Comparison of ENCODE assay signal across 8 mouse cellular contexts in the genomic region with DNA sequence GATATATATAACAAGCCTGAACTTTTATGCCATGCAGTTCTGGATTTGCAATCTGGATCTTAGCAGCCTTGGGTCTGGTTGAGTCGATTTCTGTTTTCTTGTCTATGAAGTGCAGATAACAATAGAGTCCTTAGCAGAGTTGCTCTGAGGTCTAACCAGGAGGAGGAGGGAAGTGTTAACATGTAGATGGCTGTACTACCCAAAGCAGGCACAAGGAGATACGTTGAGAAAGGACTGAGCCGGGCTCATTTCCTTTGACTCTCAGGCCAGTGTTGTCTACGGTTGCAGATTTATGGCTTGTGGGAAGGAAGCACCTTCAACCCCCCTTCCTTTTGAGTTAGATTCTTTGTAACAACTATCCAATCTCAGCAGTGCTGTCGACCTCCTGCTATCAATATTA. TPM values are rescaled to one million over a fixed set of nuclear protein-coding genes. Genes with fewer than 3 reads are reported as not detected.
DNase-seq lines count a peak whose midpoint lies in the region; ATAC-seq and TF ChIP-seq lines count a peak whose summit lies in the region.

No protein-coding gene starts in this region.

- no peaks in the 10 kb centered on the region for H3K36me3 ChIP-seq in spleen, adult 2 months (ENCODE audit: control insufficient read depth, insufficient read depth, low read length)
- H3K36me3 ChIP-seq in embryonic facial prominence, embryonic 11.5 days (replicated peaks; ENCODE audit: control insufficient read depth, insufficient read depth, low read depth, low read length), result no peaks in the 10 kb centered on the region
- H3K36me3 ChIP-seq in myocyte (ENCODE audit: control insufficient read depth, insufficient read depth), result no peaks in the 10 kb centered on the region

- no peak overlapping the region for H3ac ChIP-seq in myocyte (ENCODE audit: control insufficient read depth, insufficient read length)

- peak overlapping the region; percentile 78; the same call in 1 of the 2 replicates for H3K4me2 ChIP-seq in embryonic facial prominence, embryonic 11.5 days (ENCODE audit: low read depth, low read length)
- peak overlapping the region; percentile 86 for H3K4me2 ChIP-seq in myocyte (ENCODE audit: low read depth)

- no peak for ATAC-seq in embryonic facial prominence, embryonic 11.5 days (replicated peaks; ENCODE audit: insufficient number of reproducible peaks, low FRiP score, low TSS enrichment, low read depth)

- H3K9ac ChIP-seq in embryonic facial prominence, embryonic 11.5 days (replicated peaks; ENCODE audit: low read length), result no peak overlapping the region

- DNase-seq in spleen, adult 2 months (ENCODE audit: low read depth in 1 of 2, low spot score in 2 of 2), result no peak
- no peak for DNase-seq in spleen, adult 18-20 months
- no peak for DNase-seq in embryonic facial prominence, embryonic 11.5 days (ENCODE audit: low spot score)
- peak; percentile 28 for DNase-seq in kidney, postnatal 10 days
- DNase-seq in left cerebral cortex, postnatal 36 days (ENCODE audit: low spot score in 2 of 2), result no peak
- DNase-seq in spleen, adult 12 weeks (ENCODE audit: low spot score), result no peak
- no peak for DNase-seq in left cerebral cortex, postnatal 4 days

- H3K27ac ChIP-seq in spleen, adult 2 months (ENCODE audit: insufficient read depth, low read length), result no peak overlapping the region
- no peak overlapping the region for H3K27ac ChIP-seq in embryonic facial prominence, embryonic 11.5 days (replicated peaks; ENCODE audit: low read depth, low read length)

- WGBS in spleen, adult 2 months, result 4% methylated on average over 5 of the region's 5 CpGs
- WGBS in embryonic facial prominence, embryonic 11.5 days, result 82% methylated on average over 5 of the region's 5 CpGs

- no peak for TF ChIP-seq POLR2A in spleen, adult 2 months (IDR thresholded peaks at IDR 0.05; ENCODE audit: low read depth, low read length)
- TF ChIP-seq POLR2A in myocyte (IDR thresholded peaks at IDR 0.05; ENCODE audit: insufficient read length, low read depth), result no peak

- TF ChIP-seq CTCF in spleen, adult 2 months (IDR thresholded peaks at IDR 0.05; ENCODE audit: extremely low read depth, insufficient read depth, insufficient read length, insufficient replicate concordance), result no peak

- H3K27me3 ChIP-seq in spleen, adult 2 months (ENCODE audit: control insufficient read depth, insufficient read depth, low read length), result no peaks in the 10 kb centered on the region
- no peaks in the 10 kb centered on the region for H3K27me3 ChIP-seq in embryonic facial prominence, embryonic 11.5 days (ENCODE audit: control insufficient read depth, insufficient read depth, low read length)
- no peaks in the 10 kb centered on the region for H3K27me3 ChIP-seq in myocyte (ENCODE audit: control insufficient read depth, insufficient read depth, insufficient read length)

- peaks cover 8% of the 10 kb centered on the region for H3K4me1 ChIP-seq in spleen, adult 2 months (ENCODE audit: control insufficient read depth, insufficient read depth, insufficient read length)
- no peaks in the 10 kb centered on the region for H3K4me1 ChIP-seq in embryonic facial prominence, embryonic 11.5 days (ENCODE audit: control insufficient read depth, insufficient read depth, low read length)

- H3K4me3 ChIP-seq in spleen, adult 2 months (ENCODE audit: extremely low read depth, insufficient read depth, insufficient read length), result peak overlapping the region; percentile 21; the same call in 1 of the 2 replicates
- no peak overlapping the region for H3K4me3 ChIP-seq in embryonic facial prominence, embryonic 11.5 days (ENCODE audit: low read depth, low read length)
- H3K4me3 ChIP-seq in myocyte, result peak overlapping the region; percentile 81

- intact Hi-C loops in left cerebral cortex, postnatal 36 days (cut with DNase I), result no loop called here
- intact Hi-C loops in left cerebral cortex, postnatal 4 days (cut with DNase I), result no loop called here

- peaks cover 68% of the 10 kb centered on the region for H3K79me2 ChIP-seq in myocyte (ENCODE audit: control insufficient read depth, insufficient read depth)

- no peaks in the 10 kb centered on the region for H3K9me3 ChIP-seq in embryonic facial prominence, embryonic 11.5 days (replicated peaks; ENCODE audit: control insufficient read depth, low read length)

TF ChIP-seq in myocyte, 11 proteins besides CTCF, POLR2A, EP300 and RAD21:
- TF ChIP-seq USF1 (IDR thresholded peaks at IDR 0.05; ENCODE audit: low read depth) (no peak), SRF (IDR thresholded peaks at IDR 0.05; ENCODE audit: control insufficient read depth, insufficient read length, low read depth) (no peak), E2F4 (IDR thresholded peaks at IDR 0.05; ENCODE audit: insufficient read depth) (no peak), MYOG (IDR thresholded peaks at IDR 0.05; ENCODE audit: control insufficient read depth in 1 of 3, insufficient read depth in 1 of 3, insufficient read length in 2 of 3, low read depth in 2 of 3) (no peak), CEBPB (IDR thresholded peaks at IDR 0.05; ENCODE audit: insufficient read depth, poor library complexity, severe bottlenecking) (no peak), MAX (IDR thresholded peaks at IDR 0.05; ENCODE audit: low read depth) (no peak), POLR2AphosphoS2 (IDR thresholded peaks at IDR 0.05; ENCODE audit: insufficient read length, low read depth) (no peak), TCF12 (IDR thresholded peaks at IDR 0.05; ENCODE audit: insufficient read depth, poor library complexity, severe bottlenecking) (no peak), TCF3 (IDR thresholded peaks at IDR 0.05; ENCODE audit: insufficient read length, low read depth) (no peak), MYOD1 (IDR thresholded peaks at IDR 0.05; ENCODE audit: control insufficient read depth in 1 of 3, insufficient read length in 2 of 3, low read depth in 2 of 3) (no peak), REST (IDR thresholded peaks at IDR 0.05; ENCODE audit: insufficient read depth, insufficient read length) (no peak)

RNA-seq across cellular contexts. Expression of gene Arl8b, which starts 1.9 kb away (rescaled TPM):
- 7.0 and 9.2 TPM in 2 replicates for polyA plus RNA-seq in spleen, adult 2 months (2012; rRNA removed)
- 83.6 and 92.1 TPM in 2 replicates for polyA plus RNA-seq in embryonic facial prominence, embryonic 11.5 days (2014; fragmentation: Nextera tagmentation; extraction: Ambion mirVana)
- 41.2 TPM for polyA plus RNA-seq in myocyte (2012; fragmentation: generic; extraction: Trizol)
- total RNA-seq in left cerebral cortex, postnatal 36 days (2021), result 100 to 1,000 TPM; 208 to 214 TPM
- 100 to 1,000 TPM; 112 to 122 TPM for total RNA-seq in left cerebral cortex, postnatal 4 days (2021)

RNA-seq across cellular contexts. Expression of gene Edem1, which starts 43.6 kb away (rescaled TPM):
- polyA plus RNA-seq in spleen, adult 2 months (2012; rRNA removed), result 24.7 and 32.4 TPM in 2 replicates
- polyA plus RNA-seq in embryonic facial prominence, embryonic 11.5 days (2014; fragmentation: Nextera tagmentation; extraction: Ambion mirVana), result 27.1 and 28.1 TPM in 2 replicates
- 15.4 TPM for polyA plus RNA-seq in myocyte (2012; fragmentation: generic; extraction: Trizol)
- total RNA-seq in left cerebral cortex, postnatal 36 days (2021), result 10 to 100 TPM; 17.5 to 17.6 TPM
- total RNA-seq in left cerebral cortex, postnatal 4 days (2021), result 10 to 100 TPM; 40.0 to 48.9 TPM
